Mouse (Mus musculus) neural tube, embryonic 13.5 days (tissue): ENCODE results near the gene Pms2. TPM values are rescaled to one million over a fixed set of nuclear protein-coding genes. Genes with fewer than 3 reads are reported as not detected.

ENCODE experiments used
- ATAC-seq: fragments of 200-750 bp; cut with Nextera tagmentation; 2 replicates; pipeline ENCODE4 v1.8.0; 2017; ENCODE audit warnings: low read depth, mild to moderate bottlenecking, moderate TSS enrichment, moderate library complexity
- H3K27ac ChIP-seq: fragments of 300-500 bp; sonication (generic); replicated peaks from 2 replicates; pipeline ENCODE4 v1.5.1; 2015; ENCODE audit warnings: moderate library complexity, mild to moderate bottlenecking, inconsistent platforms
- H3K27me3 ChIP-seq: fragments of 300-500 bp; sonication (generic); 2 replicates; pipeline ENCODE4 v1.6.1; 2015; ENCODE audit warnings: mild to moderate bottlenecking, inconsistent platforms
- H3K36me3 ChIP-seq: fragments of 300-500 bp; sonication (generic); 2 replicates; pipeline ENCODE4 v1.6.1; 2015; ENCODE audit warnings: mild to moderate bottlenecking, inconsistent platforms
- H3K4me1 ChIP-seq: fragments of 300-500 bp; sonication (generic); replicated peaks from 2 replicates; pipeline ENCODE4 v1.6.1; 2015; ENCODE audit warnings: inconsistent platforms
- H3K4me2 ChIP-seq: fragments of 300-500 bp; sonication (generic); 2 replicates; pipeline ENCODE4 v1.6.1; 2015; ENCODE audit warnings: inconsistent platforms, mild to moderate bottlenecking, moderate library complexity
- H3K4me3 ChIP-seq: fragments of 300-500 bp; sonication (generic); 2 replicates; pipeline ENCODE4 v1.5.1; 2015; ENCODE audit warnings: mild to moderate bottlenecking, inconsistent platforms
- H3K9ac ChIP-seq: fragments of 300-500 bp; sonication (generic); 2 replicates; pipeline ENCODE4 v1.6.1; 2015; ENCODE audit warnings: moderate library complexity, mild to moderate bottlenecking, inconsistent platforms
- H3K9me3 ChIP-seq: fragments of 300-500 bp; sonication (generic); 2 replicates; pipeline ENCODE4 v1.6.1; 2016; ENCODE audit warnings: inconsistent platforms
- WGBS: fragments of 180-500 bp; shearing (Covaris S2); methylation state at CpG from one replicate; pipeline ENCODE4 v1.1.7; 2015; 5-methylcytosine and 5-hydroxymethylcytosine counted together
- polyA plus RNA-seq: library from polyadenylated mRNA; unstranded; fragments of >200 nt; fragmentation: Nextera tagmentation; extraction: Ambion mirVana; gene quantifications from 2 replicates; pipeline ENCODE4 v1.2.1, GENCODE M21; 2015

Pms2 gene
- polyA plus RNA-seq, 1 experiment from 2014 or later = 29.4 TPM

DNA sequence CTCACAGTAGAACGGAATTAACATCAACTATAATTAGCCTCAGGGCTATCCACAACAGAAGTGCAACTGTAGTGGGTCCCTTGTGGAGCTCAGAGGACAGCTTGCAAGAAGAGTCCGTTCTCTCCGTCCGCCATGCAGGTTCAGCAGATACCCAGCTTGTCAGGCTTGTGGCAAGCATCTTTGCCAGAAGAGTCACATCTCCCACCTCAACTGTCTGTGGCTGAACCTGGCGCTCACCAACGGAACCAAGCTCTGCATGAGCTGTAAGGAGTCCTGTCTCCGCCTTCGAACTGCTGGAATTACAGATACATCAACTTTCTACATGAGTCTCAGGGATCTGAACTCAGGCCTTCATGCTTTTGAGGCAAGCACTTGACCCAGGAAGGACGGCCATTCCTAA is 26.4 kb downstream of the Pms2 start:
- Histone ChIP-seq H3K4me1 (0 out of 2 replicates have a peak, but pooled peaks cover 5% of the 10 kb centered on the region), H3K4me2 (no peak overlapping the region), H3K36me3 (peaks cover 17% of the 10 kb centered on the region), H3K27ac (no peak overlapping the region), H3K4me3 (no peak overlapping the region), H3K9ac (no peak overlapping the region), H3K9me3 (no peaks in the 10 kb centered on the region), H3K27me3 (no peaks in the 10 kb centered on the region)
- no peak for ATAC-seq
- WGBS = 85% methylated on average over 9 of the region's 9 CpGs

DNA sequence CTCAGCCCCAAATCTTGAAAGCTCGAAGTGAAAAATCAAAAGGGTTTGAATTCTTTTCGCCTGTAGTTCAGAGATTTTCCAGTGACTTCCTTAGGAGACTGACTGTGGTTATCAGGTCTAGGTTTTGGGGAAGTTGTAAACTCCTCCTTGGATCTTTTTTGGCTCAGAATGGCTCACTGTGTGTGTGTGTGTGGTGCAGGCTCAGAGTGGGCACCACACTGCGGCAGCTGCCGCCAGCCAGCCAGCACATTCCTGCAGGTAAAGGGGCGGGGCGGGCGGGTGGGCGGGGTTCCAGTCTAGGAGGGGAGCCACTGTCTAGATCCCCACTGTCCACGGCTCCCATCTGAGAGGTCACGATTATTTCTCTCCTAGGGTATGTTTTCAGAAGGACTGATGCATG is 31.8 kb downstream of the Pms2 start:
- H3K27me3 ChIP-seq = no peaks in the 10 kb centered on the region
- no peaks in the 10 kb centered on the region for H3K4me1 ChIP-seq
- H3K9me3 ChIP-seq = peaks cover 6% of the 10 kb centered on the region; the same call in 1 of the 2 replicates
- H3K4me2 ChIP-seq = no peak overlapping the region
- H3K4me3 ChIP-seq = no peak overlapping the region
- no peak overlapping the region for H3K27ac ChIP-seq
- ATAC-seq = no peak
- no peaks in the 10 kb centered on the region for H3K36me3 ChIP-seq
- no peak overlapping the region for H3K9ac ChIP-seq
- 21% methylated on average over 10 of the region's 10 CpGs for WGBS

DNA sequence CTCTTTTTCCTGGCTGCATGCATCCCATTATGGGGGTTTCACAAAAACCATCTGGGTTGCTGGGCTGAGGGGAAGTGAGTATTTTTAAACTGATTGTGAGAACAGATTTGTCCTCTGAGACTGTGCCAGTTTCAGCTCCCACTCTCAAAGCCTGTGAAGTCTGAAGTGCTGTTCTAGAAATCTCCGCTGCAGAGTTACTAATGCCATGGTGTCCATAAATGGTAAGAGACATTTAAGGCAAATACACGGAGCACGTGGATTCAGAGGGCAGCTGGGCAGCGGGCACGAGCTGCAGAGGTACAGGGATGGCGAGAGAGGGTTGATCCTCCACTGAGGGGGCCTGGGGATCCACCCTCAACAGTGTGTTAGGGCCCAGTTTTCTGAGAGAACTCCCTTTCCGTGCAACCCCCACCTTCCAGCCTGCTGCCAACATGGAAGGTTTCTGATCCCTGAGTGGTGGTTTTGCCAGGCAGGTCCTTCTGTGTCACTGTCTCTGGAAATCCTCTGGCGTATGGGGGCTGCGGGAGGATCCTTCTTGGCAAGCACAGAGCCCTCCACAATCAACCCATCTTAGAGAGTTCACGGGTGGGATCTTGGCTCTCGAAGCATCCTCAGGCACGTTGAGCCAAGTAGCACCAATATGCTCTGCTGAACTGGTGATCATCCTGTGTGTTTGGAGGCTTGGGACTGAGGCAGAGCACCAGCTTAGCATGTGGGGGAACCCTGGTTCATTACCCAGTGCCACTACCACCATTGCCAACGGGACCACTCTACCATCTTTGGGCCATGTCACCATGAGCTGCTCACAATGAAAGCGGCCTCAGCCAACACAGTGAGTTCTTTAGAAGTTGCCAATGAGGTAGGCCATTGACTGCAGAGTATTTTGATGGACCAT is 33.7 kb downstream of the Pms2 start:
- Histone ChIP-seq H3K4me2 (no peak overlapping the region), H3K4me3 (no peak overlapping the region), H3K27me3 (no peaks in the 10 kb centered on the region), H3K27ac (no peak overlapping the region), H3K4me1 (no peaks in the 10 kb centered on the region), H3K36me3 (no peaks in the 10 kb centered on the region), H3K9ac (peak overlapping the region; percentile 38; the same call in 1 of the 2 replicates), H3K9me3 (peaks cover 6% of the 10 kb centered on the region; the same call in 1 of the 2 replicates)
- no peak for ATAC-seq
- WGBS = 88% methylated on average over 14 of the region's 14 CpGs

DNA sequence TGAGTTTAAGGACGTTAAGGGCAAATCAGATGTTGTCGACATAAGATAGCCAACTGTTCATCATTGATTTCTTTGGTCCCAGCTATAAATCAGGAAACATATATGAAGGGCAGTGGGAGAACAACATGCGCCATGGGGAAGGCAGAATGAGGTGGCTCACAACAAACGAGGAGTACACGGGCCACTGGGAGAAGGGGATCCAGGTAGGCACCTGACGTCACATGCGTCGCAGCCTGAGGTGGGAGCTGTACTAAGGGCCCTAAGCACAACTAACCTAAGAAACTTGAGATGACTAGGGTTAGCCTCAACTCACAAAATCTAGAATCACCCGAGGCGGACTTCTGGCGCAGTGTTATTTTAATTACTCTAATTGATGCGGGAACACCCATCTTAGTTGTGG is 38.6 kb downstream of the Pms2 start:
- WGBS = 90% methylated on average over 12 of the region's 12 CpGs
- no peaks in the 10 kb centered on the region for H3K27me3 ChIP-seq
- ATAC-seq = no peak
- H3K4me2 ChIP-seq = no peak overlapping the region
- H3K4me1 ChIP-seq = no peaks in the 10 kb centered on the region
- H3K9ac ChIP-seq = no peak overlapping the region
- peaks cover 6% of the 10 kb centered on the region; the same call in 1 of the 2 replicates for H3K9me3 ChIP-seq
- H3K36me3 ChIP-seq = no peaks in the 10 kb centered on the region
- no peak overlapping the region for H3K27ac ChIP-seq
- no peak overlapping the region for H3K4me3 ChIP-seq

DNA sequence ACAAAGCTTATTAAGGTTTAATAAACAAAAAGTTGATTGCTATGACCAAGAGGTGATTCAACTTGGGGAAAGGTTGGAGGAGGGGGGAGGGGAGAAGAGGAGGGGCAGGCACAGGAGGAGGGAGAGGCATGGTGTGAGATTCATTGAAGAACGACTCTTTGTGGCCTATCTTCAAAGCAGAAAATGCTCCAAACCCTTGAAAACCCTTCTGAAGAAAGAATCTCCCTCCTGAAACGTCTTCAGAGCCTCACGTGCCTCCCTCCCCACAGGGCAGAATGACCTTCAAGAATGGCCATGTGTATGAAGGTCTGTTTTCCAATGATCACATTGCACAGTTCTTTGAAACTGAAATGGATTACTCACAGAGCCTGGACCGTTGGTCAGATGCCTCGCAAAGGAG is 40.3 kb downstream of the Pms2 start:
- H3K27me3 ChIP-seq = no peaks in the 10 kb centered on the region
- no peak overlapping the region for H3K27ac ChIP-seq
- H3K4me1 ChIP-seq = no peaks in the 10 kb centered on the region
- WGBS = 38% methylated on average over 5 of the region's 5 CpGs
- no peak overlapping the region for H3K9ac ChIP-seq
- peaks cover 2% of the 10 kb centered on the region; the same call in 1 of the 2 replicates for H3K9me3 ChIP-seq
- no peaks in the 10 kb centered on the region for H3K36me3 ChIP-seq
- H3K4me2 ChIP-seq = no peak overlapping the region
- no peak for ATAC-seq
- no peak overlapping the region for H3K4me3 ChIP-seq

DNA sequence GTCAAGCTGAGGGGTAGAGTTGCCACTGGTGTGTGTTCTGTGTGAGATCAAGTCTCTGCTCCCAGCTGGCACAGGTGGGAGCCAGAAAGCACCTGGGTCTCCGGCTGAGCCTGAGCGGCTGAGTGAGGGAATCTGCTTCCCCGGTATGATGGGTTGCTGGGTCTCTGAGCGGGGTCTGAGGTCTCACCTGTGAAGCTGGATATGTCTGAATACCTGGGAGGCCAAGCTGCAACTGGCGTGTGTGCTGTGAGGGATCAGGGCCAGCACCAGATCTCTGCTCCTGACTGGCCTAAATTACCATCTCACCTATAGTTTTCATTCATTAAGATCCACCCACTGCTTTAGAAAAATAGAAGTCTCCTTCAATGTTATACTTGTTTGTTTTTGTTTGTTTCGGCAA is 47.3 kb downstream of the Pms2 start:
- WGBS = 91% methylated on average over 6 of the region's 6 CpGs
- H3K27me3 ChIP-seq = no peaks in the 10 kb centered on the region
- no peak overlapping the region for H3K9ac ChIP-seq
- no peak overlapping the region for H3K27ac ChIP-seq
- no peak for ATAC-seq
- H3K4me3 ChIP-seq = no peak overlapping the region
- H3K4me2 ChIP-seq = no peak overlapping the region
- H3K4me1 ChIP-seq = no peaks in the 10 kb centered on the region
- H3K9me3 ChIP-seq = peaks cover 6% of the 10 kb centered on the region; the same call in 1 of the 2 replicates
- peaks cover 10% of the 10 kb centered on the region for H3K36me3 ChIP-seq

DNA sequence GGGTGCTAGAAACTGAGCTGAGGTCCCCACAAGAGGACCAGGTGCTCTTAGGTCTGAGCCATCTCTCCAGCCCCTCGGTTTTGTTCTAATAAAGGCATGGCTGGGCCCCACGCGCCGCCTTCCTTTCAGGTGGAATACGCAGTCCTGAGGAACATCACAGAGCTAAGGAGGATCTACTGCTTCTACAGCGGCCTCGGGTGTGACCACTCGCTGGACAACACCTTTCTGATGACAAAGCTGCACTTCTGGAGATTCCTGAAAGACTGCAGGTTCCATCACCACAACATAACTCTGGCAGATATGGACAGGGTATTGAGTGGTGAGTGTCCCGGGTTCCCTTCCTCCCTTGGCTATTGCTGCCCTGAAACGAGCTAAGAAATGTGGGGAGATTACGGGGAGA is 49.8 kb downstream of the Pms2 start:
- H3K4me2 ChIP-seq = no peak overlapping the region
- 91% methylated on average over 11 of the region's 11 CpGs for WGBS
- peaks cover 6% of the 10 kb centered on the region; the same call in 1 of the 2 replicates for H3K9me3 ChIP-seq
- no peak for ATAC-seq
- peaks cover 10% of the 10 kb centered on the region for H3K36me3 ChIP-seq
- no peaks in the 10 kb centered on the region for H3K4me1 ChIP-seq
- H3K27me3 ChIP-seq = no peaks in the 10 kb centered on the region
- H3K27ac ChIP-seq = no peak overlapping the region
- no peak overlapping the region for H3K4me3 ChIP-seq
- H3K9ac ChIP-seq = no peak overlapping the region

DNA sequence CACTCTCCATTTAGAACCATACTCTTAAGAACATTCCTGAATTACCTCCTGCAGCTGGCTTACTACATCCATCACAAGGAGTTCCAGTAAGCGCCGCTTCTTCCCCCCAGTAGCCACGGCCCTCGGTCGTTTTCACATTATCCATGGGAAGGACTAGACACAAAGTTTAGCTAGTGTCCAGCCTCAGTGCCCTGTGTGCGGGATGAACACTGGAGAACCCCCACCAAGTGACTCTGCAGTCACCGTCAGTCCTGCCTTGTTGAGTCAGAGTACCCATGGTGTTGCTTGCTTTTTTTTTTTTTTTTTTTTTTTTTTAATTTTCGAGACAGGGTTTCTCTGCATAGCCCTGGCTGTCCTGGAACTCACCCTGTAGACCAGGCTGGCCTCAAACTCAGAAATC is 51.4 kb downstream of the Pms2 start:
- Histone ChIP-seq H3K9me3 (0 out of 2 replicates have a peak, but pooled peaks cover 6% of the 10 kb centered on the region), H3K4me1 (no peaks in the 10 kb centered on the region), H3K4me3 (no peak overlapping the region), H3K4me2 (no peak overlapping the region), H3K27me3 (no peaks in the 10 kb centered on the region), H3K27ac (no peak overlapping the region), H3K36me3 (peaks cover 10% of the 10 kb centered on the region), H3K9ac (no peak overlapping the region)
- no peak for ATAC-seq
- 86% methylated on average over 8 of the region's 8 CpGs for WGBS

DNA sequence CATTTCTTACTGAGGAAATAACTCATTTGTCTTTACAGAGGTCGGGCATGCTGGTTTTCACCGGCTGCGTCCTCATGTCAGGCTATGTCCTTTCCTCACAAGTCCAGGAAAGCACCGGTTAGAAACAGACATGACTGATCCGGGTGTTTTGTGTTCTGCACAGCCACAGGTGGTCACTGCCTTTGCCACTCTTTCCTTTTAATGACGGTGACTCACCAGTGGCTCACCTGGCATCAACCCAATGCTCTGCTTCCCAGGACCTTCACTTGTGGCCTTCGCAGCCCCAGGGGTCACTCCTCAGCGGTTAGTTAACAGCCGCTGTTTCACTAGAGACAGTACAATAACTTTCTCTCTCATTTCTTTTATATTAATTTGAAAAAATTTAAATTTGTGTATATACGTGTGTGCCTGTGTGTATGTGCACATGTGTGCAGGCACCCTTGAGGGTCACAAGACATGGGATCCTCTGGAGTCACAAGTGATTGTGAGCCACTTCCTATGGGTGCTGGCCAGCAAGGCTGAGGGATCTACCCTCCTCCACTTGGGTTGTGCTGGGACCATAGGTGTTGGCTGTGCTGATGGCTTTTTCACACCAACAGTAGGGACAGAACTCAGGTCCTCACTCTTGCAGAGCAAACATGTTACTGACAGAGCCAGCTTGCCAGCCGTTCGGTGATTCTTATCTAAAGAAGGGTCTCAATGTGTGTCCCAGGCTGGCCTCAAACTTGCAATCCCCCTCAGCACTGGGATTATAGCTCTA is 56.0 kb downstream of the Pms2 start:
- Histone ChIP-seq H3K9me3 (no peaks in the 10 kb centered on the region), H3K27me3 (no peaks in the 10 kb centered on the region), H3K36me3 (no peaks in the 10 kb centered on the region), H3K9ac (no peak overlapping the region), H3K27ac (no peak overlapping the region), H3K4me1 (no peaks in the 10 kb centered on the region), H3K4me2 (no peak overlapping the region), H3K4me3 (no peak overlapping the region)
- WGBS = 88% methylated on average over 12 of the region's 12 CpGs
- ATAC-seq = no peak

DNA sequence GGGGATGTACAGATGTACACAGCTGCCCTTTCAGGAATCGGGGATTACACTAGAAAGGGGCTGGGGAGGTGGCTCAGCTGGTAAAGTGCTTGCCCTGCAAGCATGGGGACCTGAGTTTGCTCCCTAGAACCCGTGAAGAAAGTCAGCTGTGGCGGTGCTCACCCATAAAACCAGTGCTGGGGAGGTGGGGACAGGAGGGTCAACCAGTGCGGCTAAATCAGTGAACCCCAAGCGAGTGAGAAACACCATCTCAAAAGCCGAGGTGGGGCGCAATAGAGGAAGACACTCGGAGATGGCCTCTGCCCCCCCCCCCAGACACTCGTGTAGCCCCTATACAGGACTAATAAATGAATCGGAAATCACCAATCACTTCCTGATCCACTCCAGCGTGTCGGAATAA is 56.9 kb downstream of the Pms2 start:
- H3K4me2 ChIP-seq = no peak overlapping the region
- H3K4me3 ChIP-seq = no peak overlapping the region
- H3K9ac ChIP-seq = no peak overlapping the region
- no peaks in the 10 kb centered on the region for H3K9me3 ChIP-seq
- 89% methylated on average over 12 of the region's 12 CpGs for WGBS
- no peak for ATAC-seq
- no peaks in the 10 kb centered on the region for H3K4me1 ChIP-seq
- no peaks in the 10 kb centered on the region for H3K27me3 ChIP-seq
- H3K27ac ChIP-seq = no peak overlapping the region
- H3K36me3 ChIP-seq = no peaks in the 10 kb centered on the region

DNA sequence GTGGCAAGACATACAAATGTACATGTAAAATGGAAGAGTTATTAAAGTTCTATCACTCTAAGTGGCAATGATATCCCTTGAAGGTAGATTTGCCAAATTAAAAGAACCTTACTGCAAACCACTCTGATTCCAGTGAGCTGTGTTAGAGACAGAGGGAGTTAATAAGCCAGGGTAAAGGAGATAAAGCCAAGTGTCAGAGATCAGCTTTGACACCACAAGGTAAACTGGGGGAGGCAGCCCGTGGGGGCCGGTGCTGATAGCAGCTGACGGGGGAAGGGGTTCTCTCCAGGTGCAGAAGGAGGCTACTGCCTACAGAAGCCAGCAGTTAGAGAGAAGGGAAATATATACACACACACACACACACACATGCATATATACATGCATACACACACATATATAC is 62.9 kb downstream of the Pms2 start:
- no peak for ATAC-seq
- WGBS = 75% methylated on average over 3 of the region's 3 CpGs
- no peaks in the 10 kb centered on the region for H3K4me1 ChIP-seq
- H3K4me2 ChIP-seq = no peak overlapping the region
- H3K27me3 ChIP-seq = no peaks in the 10 kb centered on the region
- no peaks in the 10 kb centered on the region for H3K36me3 ChIP-seq
- H3K4me3 ChIP-seq = no peak overlapping the region
- no peaks in the 10 kb centered on the region for H3K9me3 ChIP-seq
- no peak overlapping the region for H3K27ac ChIP-seq
- no peak overlapping the region for H3K9ac ChIP-seq

DNA sequence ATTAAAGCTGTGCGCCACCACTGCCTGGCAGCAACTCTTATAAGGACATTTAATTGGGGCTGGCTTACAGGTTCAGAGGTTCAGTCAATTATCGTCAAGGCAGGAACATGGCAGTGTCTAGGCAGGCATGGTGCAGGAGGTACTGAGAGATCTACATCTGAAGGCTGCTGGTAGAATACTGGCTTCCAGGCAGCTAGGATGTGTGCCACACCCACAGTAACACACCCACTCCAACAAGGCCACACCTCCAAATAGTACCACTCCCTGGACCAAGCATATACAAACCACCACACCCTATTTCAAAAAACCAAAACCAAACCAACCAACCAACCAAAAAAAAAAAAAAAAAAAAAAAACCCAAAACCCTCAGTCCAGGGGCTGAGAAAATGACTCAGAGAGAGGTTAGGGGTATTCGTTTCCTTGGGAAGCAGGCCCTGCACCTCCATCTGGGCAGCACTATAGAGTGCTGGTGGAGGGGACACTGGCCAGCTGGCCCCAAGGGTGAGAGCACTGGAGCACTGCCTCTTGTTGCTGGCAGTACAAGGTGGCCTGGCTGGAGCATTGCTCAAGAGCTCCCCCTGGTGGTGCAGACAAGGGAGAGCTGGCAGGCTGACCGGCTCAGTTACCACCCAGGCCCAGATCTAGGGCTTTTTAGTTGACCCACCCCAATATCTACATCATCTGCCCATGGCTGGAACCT is 65.3 kb downstream of the Pms2 start:
- no peaks in the 10 kb centered on the region for H3K4me1 ChIP-seq
- no peak overlapping the region for H3K4me2 ChIP-seq
- no peak overlapping the region for H3K4me3 ChIP-seq
- 55% methylated on average over 4 of the region's 4 CpGs for WGBS
- no peaks in the 10 kb centered on the region for H3K9me3 ChIP-seq
- no peaks in the 10 kb centered on the region for H3K36me3 ChIP-seq
- H3K9ac ChIP-seq = no peak overlapping the region
- no peak overlapping the region for H3K27ac ChIP-seq
- ATAC-seq = peak; percentile 50; the same call in 1 of the 2 replicates
- no peaks in the 10 kb centered on the region for H3K27me3 ChIP-seq
